Mouse (Mus musculus): ENCODE data around the gene Olfr628.
"Not testable (repeated sequence)": the region's sequence is repeated elsewhere in the genome, so short reads cannot be mapped to it uniquely, and the experiment has no call there.

The Olfr628 gene

DNA sequence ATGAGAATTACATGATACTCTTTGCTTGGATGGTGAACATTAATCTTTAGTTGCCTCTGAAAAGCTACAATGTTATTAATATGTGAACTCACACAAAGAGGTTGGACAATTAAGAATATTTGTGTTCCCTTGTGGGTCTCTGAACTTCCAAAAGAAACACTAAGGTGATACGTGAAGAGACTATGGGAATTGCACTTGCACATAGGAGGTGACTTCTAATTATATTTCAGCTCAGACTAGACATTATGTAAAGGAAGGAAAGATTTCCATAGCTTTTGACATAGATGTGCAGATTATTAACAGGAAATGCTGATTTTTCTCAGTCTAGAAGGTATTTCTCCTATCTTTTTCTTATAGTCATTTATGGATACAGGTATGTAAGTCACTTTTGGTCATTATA lies at the start of gene Olfr628:
Gene Olfr628 (plus strand): TSS at position 301 of the 400 bp plus-strand sequence.
- no peak for DNase-seq (ENCODE audit: low spot score)

DNA sequence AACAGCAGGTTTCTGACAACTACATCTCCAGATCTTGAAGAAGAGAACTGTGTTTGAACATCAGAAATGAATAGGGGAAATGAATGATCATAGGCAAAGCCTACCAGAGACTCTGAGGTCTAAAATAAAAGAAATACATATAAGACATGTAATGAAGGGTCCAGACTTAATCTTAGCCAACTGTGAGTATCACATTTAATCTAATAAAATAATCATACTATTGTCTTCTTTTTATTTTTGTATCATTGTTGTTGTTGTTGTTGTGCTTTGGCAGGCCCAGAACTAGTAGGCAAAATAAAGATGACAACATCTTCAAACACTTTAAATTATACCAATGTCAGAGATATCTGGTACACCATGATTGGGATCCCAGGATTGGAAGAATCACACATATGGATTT lies 47.8 kb upstream of the Olfr628 start, which contains the start of gene Olfr625-ps1:
Gene Olfr625-ps1 (plus strand): TSS at position 301 of the 400 bp plus-strand sequence.
- no peak for DNase-seq (ENCODE audit: low spot score)

DNA sequence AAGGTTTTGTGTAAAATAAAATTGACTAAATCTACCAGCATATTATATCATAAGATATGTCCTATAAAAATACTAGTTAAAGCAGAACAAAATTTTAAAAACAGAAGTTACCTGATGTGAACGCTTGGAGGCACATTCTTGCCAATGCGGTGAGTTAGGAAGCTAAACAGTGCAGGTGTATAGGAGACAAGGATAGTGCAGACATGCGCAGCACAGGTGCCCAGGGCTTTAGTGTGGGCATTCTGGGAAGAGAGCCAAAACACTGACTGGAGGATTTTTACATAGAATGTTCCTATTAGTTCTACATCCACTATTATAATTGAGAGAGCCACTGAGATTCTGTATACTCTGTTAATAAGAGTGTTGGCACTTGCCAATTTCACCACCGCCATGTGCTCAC lies 30.7 kb upstream of the Olfr628 start:
- no peak for DNase-seq (ENCODE audit: low spot score)

DNA sequence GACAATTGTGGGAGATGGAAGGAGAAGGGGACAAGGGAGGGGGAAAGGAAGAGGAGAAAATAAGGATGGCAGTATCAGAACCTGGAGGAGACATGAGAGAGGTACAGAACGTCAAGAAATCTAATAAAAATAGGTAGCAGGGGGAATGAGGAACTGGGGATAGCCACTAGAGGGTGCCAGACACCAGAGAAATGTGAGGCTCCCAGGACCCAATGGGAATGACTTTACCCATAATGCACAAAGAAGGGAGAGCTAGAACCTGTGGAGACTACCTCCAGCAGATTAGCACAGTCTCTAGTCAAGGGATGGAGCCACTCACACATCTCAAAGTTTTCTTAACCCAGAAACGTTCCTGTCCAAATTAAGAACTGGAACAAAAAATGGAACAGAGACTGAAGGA lies 18.1 kb upstream of the Olfr628 start:
- no peak for DNase-seq (ENCODE audit: low spot score)

DNA sequence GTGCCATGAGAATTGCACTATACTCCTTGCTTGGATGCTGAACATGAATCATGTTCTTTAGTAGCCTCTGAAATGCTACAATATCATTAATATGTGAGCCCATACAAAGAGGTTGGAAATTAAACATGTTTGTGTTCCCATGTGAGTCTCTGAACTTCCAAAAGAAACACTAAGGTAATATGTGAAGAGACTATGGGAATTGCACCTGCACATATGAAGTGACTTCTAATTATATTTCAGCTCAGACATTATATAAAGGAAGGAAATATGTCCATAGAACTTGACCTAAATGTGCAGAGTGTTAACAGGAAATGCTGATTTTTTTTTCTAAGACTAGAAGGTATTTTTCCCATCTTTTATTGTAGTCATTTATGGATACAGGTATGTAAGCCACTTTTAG lies 15.8 kb upstream of the Olfr628 start, which contains the start of gene Olfr243:
Gene Olfr243 (plus strand): TSS at position 301 of the 400 bp plus-strand sequence.
- no peak for DNase-seq (ENCODE audit: low spot score)

DNA sequence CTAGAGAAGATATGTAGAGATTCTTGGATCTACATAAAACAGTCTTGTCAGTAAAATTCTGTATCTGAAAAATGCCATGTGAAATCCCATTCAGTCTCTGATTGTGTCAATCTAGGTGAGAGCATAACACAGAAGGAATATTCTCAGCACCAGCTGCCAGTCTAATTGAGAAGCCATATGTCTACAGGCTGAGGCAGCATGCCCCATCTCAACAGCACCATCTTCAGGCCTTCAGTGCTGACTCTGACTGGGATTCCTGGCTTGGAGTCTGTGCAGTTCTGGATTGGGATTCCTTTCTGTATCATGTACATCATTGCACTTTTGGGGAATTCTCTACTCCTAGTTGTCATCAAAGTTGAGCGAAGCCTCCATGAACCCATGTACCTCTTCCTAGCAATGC lies 13.8 kb upstream of the Olfr628 start:
- not testable (repeated sequence) for DNase-seq (ENCODE audit: low spot score)

DNA sequence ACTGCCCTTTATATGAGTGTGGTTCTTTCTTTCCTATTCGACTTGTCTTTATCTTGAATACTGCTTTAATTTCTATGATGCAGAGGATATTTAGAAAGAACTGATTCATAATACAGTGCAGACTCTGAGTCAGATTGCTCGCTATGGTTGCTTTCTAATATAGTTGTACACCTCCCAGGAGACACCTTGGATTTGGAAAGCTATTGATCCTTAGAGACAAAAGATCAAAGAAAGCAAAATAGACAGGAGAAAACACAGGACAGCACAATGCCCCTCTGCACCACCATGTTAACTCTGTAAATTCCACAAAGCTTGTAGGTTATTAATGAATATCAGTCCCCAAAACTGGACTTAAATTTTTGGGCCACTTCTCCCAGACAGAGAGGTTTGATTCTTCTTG lies 14.7 kb downstream of the Olfr628 start, which contains the start of gene Olfr629:
Gene Olfr629 (minus strand): TSS at position 101 of the 400 bp plus-strand sequence.
- DNase-seq (ENCODE audit: low spot score) = no peak

DNA sequence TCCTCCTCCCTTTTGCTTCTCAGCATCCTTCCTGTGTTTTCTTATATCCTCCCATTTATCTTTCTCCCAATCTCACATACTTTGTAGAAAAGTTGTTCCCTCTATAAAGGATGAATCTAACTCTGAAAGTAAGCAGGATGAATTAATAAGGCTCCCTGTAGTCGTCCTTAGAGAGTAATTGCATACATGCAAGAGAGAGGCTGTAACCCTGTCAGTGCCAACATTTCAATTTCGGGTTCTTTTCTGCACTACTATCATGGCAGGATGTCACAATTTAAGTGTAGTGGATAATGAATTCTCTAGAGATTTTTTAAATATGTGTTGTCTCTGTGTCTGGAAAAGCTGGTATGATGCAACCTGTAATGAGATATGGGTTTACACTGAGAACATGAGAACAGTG lies 27.1 kb downstream of the Olfr628 start, which contains the start of gene Olfr630:
Gene Olfr630 (minus strand): TSS at position 101 of the 400 bp plus-strand sequence.
- no peak for DNase-seq (ENCODE audit: low spot score)

DNA sequence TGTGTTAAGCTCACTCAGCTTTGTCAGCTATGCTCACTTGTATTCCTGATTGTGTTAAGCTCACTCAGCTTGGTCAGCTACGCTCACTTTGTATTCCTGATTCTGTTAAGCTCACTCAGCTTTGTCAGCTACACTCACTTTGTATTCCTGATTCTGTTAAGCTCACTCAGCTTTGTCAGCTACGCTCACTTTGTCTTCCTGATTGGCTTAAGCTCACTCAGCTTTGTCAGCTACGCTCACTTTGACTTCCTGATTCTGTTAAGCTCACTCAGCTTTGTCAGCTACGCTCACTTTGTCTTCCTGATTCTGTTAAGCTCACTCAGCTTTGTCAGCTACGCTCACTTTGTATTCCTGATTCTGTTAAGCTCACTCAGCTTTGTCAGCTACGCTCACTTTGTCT lies 32.0 kb downstream of the Olfr628 start:
- DNase-seq (ENCODE audit: low spot score) = not testable (repeated sequence)

DNA sequence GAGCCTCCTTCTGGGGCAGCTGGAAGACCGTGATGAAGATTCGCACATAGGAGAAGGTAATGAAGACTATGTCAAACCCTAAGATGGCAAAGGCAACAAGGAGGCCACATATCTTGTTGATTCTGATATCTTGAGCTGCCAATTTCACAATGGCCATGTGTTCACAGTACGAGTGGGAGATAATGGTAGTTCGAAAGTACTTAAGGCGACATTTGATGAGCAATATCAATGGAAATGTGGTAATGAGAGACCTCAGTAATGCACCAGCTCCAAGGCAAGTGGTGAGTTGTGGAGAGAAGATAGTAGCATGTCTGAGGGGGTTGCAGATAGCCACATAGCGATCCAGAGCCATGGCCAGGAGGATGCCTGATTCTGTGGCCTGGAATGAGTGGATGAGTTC lies 37.5 kb downstream of the Olfr628 start:
- DNase-seq (ENCODE audit: low spot score) = not testable (repeated sequence)

DNA sequence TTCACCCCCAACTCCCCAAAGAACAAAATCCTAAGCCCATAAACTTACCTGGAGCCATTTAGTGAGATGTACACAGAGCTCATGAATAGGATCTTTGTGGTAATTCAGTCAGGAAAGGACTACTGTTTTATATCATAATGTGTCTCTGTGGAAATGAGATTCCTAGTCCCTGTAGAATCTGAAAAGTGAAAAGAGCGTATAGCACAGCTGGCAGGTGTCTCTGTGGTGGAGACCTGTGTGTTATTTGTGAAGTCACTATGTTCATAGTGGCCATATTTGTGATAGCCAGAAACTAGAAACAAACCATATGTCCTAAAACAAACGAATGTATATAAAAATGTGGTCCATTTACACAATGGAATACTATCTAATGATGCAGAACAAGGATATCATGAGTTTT lies 41.3 kb downstream of the Olfr628 start, which contains the start of gene Olfr69:
Gene Olfr69 (minus strand): TSS at position 101 of the 400 bp plus-strand sequence.
- no peak for DNase-seq (ENCODE audit: low spot score)

DNA sequence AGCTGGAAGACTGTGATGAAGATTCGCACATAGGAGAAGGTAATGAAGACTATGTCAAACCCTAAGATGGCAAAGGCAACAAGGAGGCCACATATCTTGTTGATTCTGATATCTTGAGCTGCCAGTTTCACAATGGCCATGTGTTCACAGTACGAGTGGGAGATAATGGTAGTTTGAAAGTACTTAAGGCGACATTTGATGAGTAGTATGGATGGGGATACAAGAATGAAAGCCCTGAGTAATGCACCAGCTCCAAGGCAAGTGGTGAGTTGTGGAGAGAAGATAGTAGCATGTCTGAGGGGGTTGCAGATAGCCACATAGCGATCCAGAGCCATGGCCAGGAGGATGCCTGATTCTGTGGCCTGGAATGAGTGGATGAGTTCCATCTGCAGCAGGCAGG lies 47.5 kb downstream of the Olfr628 start:
- DNase-seq (ENCODE audit: low spot score) = not testable (repeated sequence)

DNA sequence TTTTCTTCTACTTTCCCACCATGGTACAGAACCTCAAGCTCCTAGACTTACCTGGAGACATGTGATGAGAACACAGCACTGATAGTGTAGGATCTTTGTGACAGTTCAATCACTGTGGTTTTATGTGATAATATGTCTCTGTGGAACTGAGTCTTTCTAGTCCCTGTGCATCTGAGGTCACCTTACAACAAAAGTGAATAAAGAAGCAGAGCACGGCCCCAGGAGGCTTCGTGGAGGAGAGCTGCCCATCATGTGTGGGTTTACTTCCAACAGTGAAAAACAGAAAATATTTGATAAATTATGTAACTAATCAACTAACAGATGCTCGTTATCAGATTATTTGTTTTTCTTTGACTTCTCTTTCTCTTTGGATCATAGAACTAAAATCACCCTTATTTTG lies 49.4 kb downstream of the Olfr628 start, which contains the start of gene Olfr68:
Gene Olfr68 (minus strand): TSS at position 101 of the 400 bp plus-strand sequence.
- DNase-seq (ENCODE audit: low spot score) = no peak
